Mouse (Mus musculus) kidney, embryonic 16.5 days (tissue): Measurements from ENCODE around the gene Usp22. TPM values are rescaled to one million over a fixed set of nuclear protein-coding genes. Genes with fewer than 3 reads are reported as not detected.

Experiments
- ATAC-seq: fragments of 200-750 bp; cut with Nextera tagmentation; 2 replicates; pipeline ENCODE4 v1.8.0; 2017; ENCODE audit warnings: moderate TSS enrichment; ENCODE audit not compliant: low FRiP score, low TSS enrichment
- H3K27ac ChIP-seq: fragments of 300-500 bp; sonication (generic); 2 replicates; pipeline ENCODE4 v1.5.1; 2014; ENCODE audit warnings: low read length
- H3K27me3 ChIP-seq: fragments of 300-500 bp; sonication (generic); 2 replicates; pipeline ENCODE4 v1.6.1; 2014; ENCODE audit warnings: low read length, control low read depth, mixed read lengths; ENCODE audit not compliant: insufficient read depth
- H3K36me3 ChIP-seq: fragments of 300-500 bp; sonication (generic); 2 replicates; pipeline ENCODE4 v1.6.1; 2014; ENCODE audit warnings: low read length, control low read depth, mixed read lengths; ENCODE audit not compliant: insufficient read depth
- H3K4me1 ChIP-seq: fragments of 300-500 bp; sonication (generic); 2 replicates; pipeline ENCODE4 v1.6.1; 2014; ENCODE audit warnings: low read length, control low read depth, mixed read lengths; ENCODE audit not compliant: insufficient read depth
- H3K4me2 ChIP-seq: fragments of 300-500 bp; sonication (generic); replicated peaks from 2 replicates; pipeline ENCODE4 v1.6.1; 2014; ENCODE audit warnings: low read depth, low read length
- H3K4me3 ChIP-seq: fragments of 300-500 bp; sonication (generic); 2 replicates; pipeline ENCODE4 v1.5.1; 2014; ENCODE audit warnings: mild to moderate bottlenecking, low read length
- H3K9ac ChIP-seq: fragments of 300-500 bp; sonication (generic); replicated peaks from 2 replicates; pipeline ENCODE4 v1.6.1; 2014; ENCODE audit warnings: low read length
- H3K9me3 ChIP-seq: fragments of 300-500 bp; sonication (generic); 2 replicates; pipeline ENCODE4 v1.6.1; 2016; ENCODE audit warnings: low read length, control low read depth
- WGBS: fragments of 180-500 bp; shearing (Covaris S2); extraction: QIAGEN DNeasy Blood & Tissue Kit; methylation state at CpG from one replicate; pipeline ENCODE4 v1.1.7; 2014; 5-methylcytosine and 5-hydroxymethylcytosine counted together
- polyA plus RNA-seq: library from polyadenylated mRNA; unstranded; fragments of >200 nt; fragmentation: Nextera tagmentation; extraction: Ambion mirVana; gene quantifications from 2 replicates; pipeline ENCODE4 v1.2.1, GENCODE M21; 2015

The Usp22 gene
- polyA plus RNA-seq, 1 experiment from 2014 or later: 137 TPM

- Histone ChIP-seq H3K9me3 (no peaks in the 10 kb centered on the region), H3K36me3 (no peaks in the 10 kb centered on the region), H3K4me3 (no peak overlapping the region), H3K4me1 (no peaks in the 10 kb centered on the region), H3K27ac (no peak overlapping the region), H3K4me2 (no peak overlapping the region), H3K27me3 (no peaks in the 10 kb centered on the region), H3K9ac (no peak overlapping the region)
- WGBS: 85% methylated on average over 3 of the region's 3 CpGs
- no peak for ATAC-seq
These were observed 31.3 kb upstream of the Usp22 start for GRCm38 (mm10) chr11:61206136-61206535.

GRCm38 (mm10) chr11:61205167-61205950 is 30.5 kb upstream of the Usp22 start:
- Histone ChIP-seq H3K4me1 (no peaks in the 10 kb centered on the region), H3K27ac (no peak overlapping the region), H3K9ac (no peak overlapping the region), H3K36me3 (no peaks in the 10 kb centered on the region), H3K4me3 (no peak overlapping the region), H3K9me3 (no peaks in the 10 kb centered on the region), H3K4me2 (no peak overlapping the region), H3K27me3 (no peaks in the 10 kb centered on the region)
- WGBS: 94% methylated on average over 9 of the region's 10 CpGs
- ATAC-seq: no peak

- no peak overlapping the region for H3K27ac ChIP-seq
- no peak overlapping the region for H3K4me2 ChIP-seq
- no peaks in the 10 kb centered on the region for H3K4me1 ChIP-seq
- no peaks in the 10 kb centered on the region for H3K27me3 ChIP-seq
- H3K9me3 ChIP-seq: no peaks in the 10 kb centered on the region
- no peak overlapping the region for H3K4me3 ChIP-seq
- 70% methylated on average over 2 of the region's 2 CpGs for WGBS
- H3K9ac ChIP-seq: no peak overlapping the region
- ATAC-seq: no peak
- no peaks in the 10 kb centered on the region for H3K36me3 ChIP-seq
These were observed 28.0 kb upstream of the Usp22 start for GRCm38 (mm10) chr11:61202810-61203209.

- WGBS: 81% methylated on average over 6 of the region's 6 CpGs
- H3K9ac ChIP-seq: no peak overlapping the region
These were observed 27.3 kb upstream of the Usp22 start for GRCm38 (mm10) chr11:61202186-61202585.

GRCm38 (mm10) chr11:61199620-61200362 is 24.9 kb upstream of the Usp22 start:
- H3K4me1 ChIP-seq: no peaks in the 10 kb centered on the region
- H3K36me3 ChIP-seq: no peaks in the 10 kb centered on the region
- no peak overlapping the region for H3K9ac ChIP-seq
- H3K4me3 ChIP-seq: no peak overlapping the region
- H3K9me3 ChIP-seq: no peaks in the 10 kb centered on the region
- WGBS: 54% methylated on average over 4 of the region's 4 CpGs
- H3K4me2 ChIP-seq: no peak overlapping the region
- ATAC-seq: no peak
- no peaks in the 10 kb centered on the region for H3K27me3 ChIP-seq
- H3K27ac ChIP-seq: no peak overlapping the region

More at GRCm38 (mm10) chr11:61202186-61202585, 27.3 kb upstream of the Usp22 start:
- H3K27me3 ChIP-seq: no peaks in the 10 kb centered on the region
- no peaks in the 10 kb centered on the region for H3K9me3 ChIP-seq
- no peak overlapping the region for H3K4me3 ChIP-seq
- H3K4me2 ChIP-seq: no peak overlapping the region
- no peak for ATAC-seq
- no peaks in the 10 kb centered on the region for H3K4me1 ChIP-seq
- no peak overlapping the region for H3K27ac ChIP-seq
- H3K36me3 ChIP-seq: no peaks in the 10 kb centered on the region

- Histone ChIP-seq H3K9ac (no peak overlapping the region), H3K36me3 (no peaks in the 10 kb centered on the region), H3K27me3 (no peaks in the 10 kb centered on the region), H3K4me2 (no peak overlapping the region), H3K4me3 (no peak overlapping the region), H3K27ac (no peak overlapping the region), H3K9me3 (no peaks in the 10 kb centered on the region), H3K4me1 (no peaks in the 10 kb centered on the region)
- no peak for ATAC-seq
These were observed 23.1 kb upstream of the Usp22 start for GRCm38 (mm10) chr11:61197935-61198334.

- Histone ChIP-seq H3K4me2 (no peak overlapping the region), H3K9me3 (no peaks in the 10 kb centered on the region), H3K9ac (no peak overlapping the region), H3K27ac (no peak overlapping the region), H3K27me3 (no peaks in the 10 kb centered on the region), H3K4me1 (no peaks in the 10 kb centered on the region), H3K4me3 (no peak overlapping the region), H3K36me3 (no peaks in the 10 kb centered on the region)
- WGBS: 82% methylated on average over 14 of the region's 14 CpGs
- ATAC-seq: no peak
These were observed 21.9 kb upstream of the Usp22 start for GRCm38 (mm10) chr11:61196616-61197353.

- Histone ChIP-seq H3K27ac (no peak overlapping the region), H3K9me3 (no peaks in the 10 kb centered on the region), H3K4me1 (no peaks in the 10 kb centered on the region), H3K4me3 (no peak overlapping the region), H3K9ac (no peak overlapping the region), H3K36me3 (no peaks in the 10 kb centered on the region), H3K27me3 (no peaks in the 10 kb centered on the region), H3K4me2 (no peak overlapping the region)
- ATAC-seq: peak; percentile 77; the same call in 1 of the 2 replicates
- 6% methylated on average over 9 of the region's 9 CpGs for WGBS
These were observed 18.5 kb upstream of the Usp22 start for GRCm38 (mm10) chr11:61193392-61193791.

GRCm38 (mm10) chr11:61192779-61193178 is 17.9 kb upstream of the Usp22 start:
- Histone ChIP-seq H3K9ac (no peak overlapping the region), H3K27ac (no peak overlapping the region), H3K4me2 (no peak overlapping the region), H3K4me1 (no peaks in the 10 kb centered on the region), H3K27me3 (no peaks in the 10 kb centered on the region), H3K9me3 (no peaks in the 10 kb centered on the region), H3K4me3 (no peak overlapping the region), H3K36me3 (no peaks in the 10 kb centered on the region)
- 93% methylated on average over 2 of the region's 2 CpGs for WGBS
- ATAC-seq: no peak
